Mouse (Mus musculus): ENCODE results near the gene Mis18bp1. TPM values are rescaled to one million over a fixed set of nuclear protein-coding genes. Genes with fewer than 3 reads are reported as not detected.

Mis18bp1 gene
- 55.6 and 58.7 TPM in 2 replicates for polyA plus RNA-seq (2014; fragmentation: Nextera tagmentation; extraction: Ambion mirVana)

DNA sequence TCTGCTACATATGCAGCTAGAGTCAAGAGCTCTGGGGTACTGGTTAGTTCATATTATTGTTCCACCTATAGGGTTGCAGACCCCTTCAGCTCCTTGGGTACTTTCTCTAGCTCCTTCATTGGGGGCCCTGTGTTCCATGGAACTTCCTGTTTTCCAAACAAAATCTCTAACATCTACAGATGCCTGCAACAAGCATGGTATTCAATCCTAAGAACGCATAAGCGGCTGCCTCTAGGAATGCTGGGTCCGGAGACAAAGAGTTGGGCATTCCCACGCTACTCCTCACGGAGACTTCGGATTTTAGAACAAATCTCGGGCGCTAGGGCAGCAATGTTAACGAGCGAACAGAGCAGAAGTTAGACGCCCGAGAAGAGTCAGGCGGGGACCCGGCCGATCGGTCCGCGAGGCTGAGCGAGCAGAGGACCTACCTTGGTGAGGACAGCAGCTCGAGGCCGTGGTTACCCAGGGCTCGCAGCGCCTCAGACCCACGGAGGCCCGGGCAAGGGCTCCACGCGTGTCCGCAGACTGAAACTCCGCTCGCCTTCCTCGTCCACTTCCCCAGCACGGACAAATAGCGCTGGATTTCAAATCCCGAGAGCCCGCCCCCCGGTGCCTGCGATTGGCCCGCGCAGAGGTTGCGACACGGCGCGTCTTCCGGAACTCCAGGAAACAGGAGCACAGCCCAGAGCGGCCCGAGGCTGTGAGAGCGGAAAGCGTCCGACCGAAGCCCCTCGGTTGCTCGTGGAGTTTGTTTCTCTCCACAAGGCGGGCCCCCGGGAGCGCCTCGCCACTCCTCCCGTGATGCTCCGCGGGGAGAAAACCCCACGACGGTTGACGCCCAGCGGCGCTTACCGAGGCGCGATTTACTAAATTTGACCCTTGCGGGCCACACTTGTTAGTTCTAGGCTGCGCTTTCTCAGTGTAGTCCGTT is at the start of gene Mis18bp1:
TSS of gene Mis18bp1 (minus strand) at position 584 of the 931 bp plus-strand sequence.
- Histone ChIP-seq H3K9ac (ENCODE audit: low read length) (peak within 1 kb of the TSS; percentile 84), H3K4me3 (ENCODE audit: low read depth, low read length) (peak within 1 kb of the TSS; percentile 92), H3K36me3 (ENCODE audit: control insufficient read depth, insufficient read depth, low read length) (no peaks in the 10 kb centered on the region), H3K9me3 (ENCODE audit: control insufficient read depth, low read length) (no peaks in the 10 kb centered on the region), H3K4me2 (ENCODE audit: low read length) (peak within 1 kb of the TSS; percentile 65), H3K4me1 (replicated peaks; ENCODE audit: control insufficient read depth, insufficient read depth, low read length) (peaks cover 11% of the 10 kb centered on the region), H3K27me3 (replicated peaks; ENCODE audit: control insufficient read depth, insufficient read depth, low read length) (no peaks in the 10 kb centered on the region), H3K27ac (ENCODE audit: low read depth) (peak within 1 kb of the TSS; percentile 80)
- ATAC-seq (replicated peaks; ENCODE audit: low FRiP score, low TSS enrichment, low read depth) (peak; percentile 98), DNase-seq (ENCODE audit: low spot score) (peak; percentile 97)
- under 1% methylated on average over 70 of the region's 70 CpGs for WGBS

DNA sequence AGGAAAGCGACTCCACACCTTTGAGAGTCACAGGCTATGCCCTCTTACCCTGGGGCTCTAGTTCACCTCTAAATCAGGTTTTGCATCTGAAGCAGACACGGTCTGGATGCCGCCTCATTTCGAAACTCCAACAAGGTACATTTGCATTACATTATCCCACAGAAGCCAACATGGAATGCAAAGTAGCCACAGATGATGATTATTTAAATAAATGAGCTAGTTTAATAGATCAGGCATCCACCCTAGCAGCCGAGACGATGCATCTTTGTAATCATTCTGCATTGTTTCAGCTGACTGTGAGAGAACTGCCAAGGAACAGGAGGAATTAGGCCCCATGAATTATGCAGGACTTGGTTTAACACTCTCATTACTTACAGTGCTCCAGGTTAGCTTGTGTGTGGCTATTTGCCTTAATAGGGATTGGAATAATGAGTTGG is 44.0 kb upstream of the Mis18bp1 start:
- no peak overlapping the region for H3K4me3 ChIP-seq (ENCODE audit: low read depth, low read length)
- no peaks in the 10 kb centered on the region for H3K4me1 ChIP-seq (replicated peaks; ENCODE audit: control insufficient read depth, insufficient read depth, low read length)
- no peak overlapping the region for H3K4me2 ChIP-seq (ENCODE audit: low read length)
- no peaks in the 10 kb centered on the region for H3K9me3 ChIP-seq (ENCODE audit: control insufficient read depth, low read length)
- H3K36me3 ChIP-seq (ENCODE audit: control insufficient read depth, insufficient read depth, low read length): no peaks in the 10 kb centered on the region
- WGBS: 84% methylated on average over 6 of the region's 6 CpGs
- ATAC-seq (replicated peaks; ENCODE audit: low FRiP score, low TSS enrichment, low read depth): no peak
- H3K9ac ChIP-seq (ENCODE audit: low read length): no peak overlapping the region
- no peaks in the 10 kb centered on the region for H3K27me3 ChIP-seq (replicated peaks; ENCODE audit: control insufficient read depth, insufficient read depth, low read length)
- DNase-seq (ENCODE audit: low spot score): no peak
- no peak overlapping the region for H3K27ac ChIP-seq (ENCODE audit: low read depth)

DNA sequence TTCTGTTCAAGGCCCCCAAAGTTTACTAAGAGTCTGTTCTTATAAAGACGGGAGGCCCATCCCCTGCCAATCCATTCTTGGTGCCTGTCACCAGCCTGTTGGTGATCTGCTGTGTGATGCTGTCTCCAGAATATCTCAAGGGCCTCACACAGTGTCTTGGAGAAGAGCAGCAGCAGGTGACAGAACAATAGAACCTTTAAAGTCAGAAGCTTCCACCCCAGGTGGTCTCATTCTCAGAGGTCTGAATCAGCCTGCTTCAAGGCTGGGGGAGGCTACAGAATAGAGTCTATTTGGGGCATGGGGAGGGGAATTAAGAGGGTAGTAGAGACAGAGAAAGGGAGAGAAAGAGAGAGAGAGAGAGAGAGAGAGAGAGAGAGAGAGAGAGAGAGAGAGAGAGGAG is 34.0 kb upstream of the Mis18bp1 start:
- ATAC-seq (replicated peaks; ENCODE audit: low FRiP score, low TSS enrichment, low read depth) (no peak), DNase-seq (ENCODE audit: low spot score) (no peak)
- H3K27ac ChIP-seq (ENCODE audit: low read depth): no peak overlapping the region
- no peak overlapping the region for H3K4me2 ChIP-seq (ENCODE audit: low read length)
- 74% methylated on average over 1 of the region's 1 CpGs for WGBS
- H3K9me3 ChIP-seq (ENCODE audit: control insufficient read depth, low read length): no peaks in the 10 kb centered on the region
- H3K27me3 ChIP-seq (replicated peaks; ENCODE audit: control insufficient read depth, insufficient read depth, low read length): no peaks in the 10 kb centered on the region
- H3K4me3 ChIP-seq (ENCODE audit: low read depth, low read length): no peak overlapping the region
- H3K9ac ChIP-seq (ENCODE audit: low read length): no peak overlapping the region
- no peaks in the 10 kb centered on the region for H3K36me3 ChIP-seq (ENCODE audit: control insufficient read depth, insufficient read depth, low read length)
- H3K4me1 ChIP-seq (replicated peaks; ENCODE audit: control insufficient read depth, insufficient read depth, low read length): no peaks in the 10 kb centered on the region

DNA sequence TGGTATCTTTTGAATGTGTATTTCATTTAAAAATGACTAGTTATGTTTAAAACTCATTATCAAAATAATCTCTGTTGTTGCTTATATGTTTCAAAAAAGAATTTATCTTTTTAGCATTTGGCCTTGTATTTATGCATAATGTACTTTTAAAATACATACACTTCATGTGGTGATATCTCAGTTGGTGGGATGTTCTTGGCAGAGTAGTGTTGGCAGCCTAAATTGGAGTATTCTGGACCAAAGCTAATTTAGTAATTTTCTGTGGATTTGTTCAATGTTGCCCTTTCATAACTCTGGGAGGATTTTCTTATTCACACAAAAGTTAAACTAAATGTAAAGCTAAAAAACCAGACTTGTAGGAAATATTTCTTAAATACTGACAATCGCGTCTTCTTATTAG is 29.4 kb upstream of the Mis18bp1 start:
- Histone ChIP-seq H3K4me3 (ENCODE audit: low read depth, low read length) (no peak overlapping the region), H3K4me1 (replicated peaks; ENCODE audit: control insufficient read depth, insufficient read depth, low read length) (no peaks in the 10 kb centered on the region), H3K4me2 (ENCODE audit: low read length) (no peak overlapping the region), H3K36me3 (ENCODE audit: control insufficient read depth, insufficient read depth, low read length) (no peaks in the 10 kb centered on the region), H3K9me3 (ENCODE audit: control insufficient read depth, low read length) (no peaks in the 10 kb centered on the region), H3K27ac (ENCODE audit: low read depth) (no peak overlapping the region), H3K9ac (ENCODE audit: low read length) (no peak overlapping the region), H3K27me3 (replicated peaks; ENCODE audit: control insufficient read depth, insufficient read depth, low read length) (no peaks in the 10 kb centered on the region)
- DNase-seq (ENCODE audit: low spot score): no peak
- no peak for ATAC-seq (replicated peaks; ENCODE audit: low FRiP score, low TSS enrichment, low read depth)
- WGBS: 95% methylated on average over 2 of the region's 2 CpGs

DNA sequence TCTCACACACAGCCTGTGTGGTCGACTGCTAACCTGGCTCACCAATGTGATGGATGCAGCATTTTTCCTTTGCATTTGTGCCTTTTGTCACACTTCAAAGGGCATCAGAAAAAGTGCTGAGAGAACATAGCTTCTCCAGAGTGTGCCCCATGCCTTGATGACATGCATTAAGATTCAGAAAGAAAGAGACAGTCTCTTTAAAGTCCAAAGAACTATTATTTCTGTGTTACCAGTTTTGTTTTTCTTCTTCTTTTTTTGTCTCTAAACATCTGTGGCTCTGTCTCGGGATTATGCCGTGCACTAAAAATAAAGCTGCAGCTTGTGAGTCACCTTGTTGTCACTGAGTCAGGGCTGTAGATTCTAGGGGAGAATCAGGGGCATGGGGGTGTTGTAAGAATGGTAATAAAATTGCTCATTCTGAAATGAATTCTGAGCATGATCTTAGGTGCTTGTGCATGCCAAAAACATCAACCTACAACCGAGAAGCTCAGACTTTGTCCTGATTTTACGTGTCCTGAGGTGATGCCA is 21.7 kb upstream of the Mis18bp1 start:
- WGBS: 60% methylated on average over 5 of the region's 5 CpGs
- ATAC-seq (replicated peaks; ENCODE audit: low FRiP score, low TSS enrichment, low read depth): peak; percentile 47

DNA sequence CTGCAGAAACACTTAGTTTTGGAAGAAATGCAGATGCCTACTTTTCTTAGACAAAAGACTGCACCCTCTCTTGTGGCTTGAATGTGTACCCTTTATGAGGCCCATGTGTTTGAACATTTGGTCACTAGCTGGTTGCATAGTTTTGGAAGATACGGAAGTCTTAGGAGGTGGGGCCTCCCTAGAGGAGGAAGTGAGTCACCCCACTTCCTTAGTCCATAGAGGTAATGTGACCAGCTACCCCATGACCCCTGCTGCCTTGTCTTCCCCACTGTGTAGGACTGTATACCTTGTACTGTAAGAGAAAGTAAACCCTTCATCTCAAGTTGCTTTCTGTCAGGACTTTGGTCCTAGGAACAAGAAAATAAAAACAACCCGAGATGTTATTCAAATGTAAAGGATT is 16.8 kb upstream of the Mis18bp1 start:
- Histone ChIP-seq H3K4me1 (replicated peaks; ENCODE audit: control insufficient read depth, insufficient read depth, low read length) (no peaks in the 10 kb centered on the region), H3K4me3 (ENCODE audit: low read depth, low read length) (no peak overlapping the region), H3K27me3 (replicated peaks; ENCODE audit: control insufficient read depth, insufficient read depth, low read length) (no peaks in the 10 kb centered on the region), H3K27ac (ENCODE audit: low read depth) (no peak overlapping the region), H3K4me2 (ENCODE audit: low read length) (no peak overlapping the region), H3K9ac (ENCODE audit: low read length) (no peak overlapping the region), H3K36me3 (ENCODE audit: control insufficient read depth, insufficient read depth, low read length) (no peaks in the 10 kb centered on the region), H3K9me3 (ENCODE audit: control insufficient read depth, low read length) (no peaks in the 10 kb centered on the region)
- WGBS: 90% methylated on average over 2 of the region's 2 CpGs
- DNase-seq (ENCODE audit: low spot score) (no peak), ATAC-seq (replicated peaks; ENCODE audit: low FRiP score, low TSS enrichment, low read depth) (no peak)

More for the DNA sequence above, 21.7 kb upstream of the Mis18bp1 start:
- H3K4me3 ChIP-seq (ENCODE audit: low read depth, low read length): no peak overlapping the region
- H3K36me3 ChIP-seq (ENCODE audit: control insufficient read depth, insufficient read depth, low read length): no peaks in the 10 kb centered on the region
- H3K27me3 ChIP-seq (replicated peaks; ENCODE audit: control insufficient read depth, insufficient read depth, low read length): no peaks in the 10 kb centered on the region
- no peaks in the 10 kb centered on the region for H3K9me3 ChIP-seq (ENCODE audit: control insufficient read depth, low read length)
- no peak overlapping the region for H3K9ac ChIP-seq (ENCODE audit: low read length)
- H3K4me1 ChIP-seq (replicated peaks; ENCODE audit: control insufficient read depth, insufficient read depth, low read length): no peaks in the 10 kb centered on the region
- no peak overlapping the region for H3K27ac ChIP-seq (ENCODE audit: low read depth)
- H3K4me2 ChIP-seq (ENCODE audit: low read length): no peak overlapping the region
- DNase-seq (ENCODE audit: low spot score): no peak

DNA sequence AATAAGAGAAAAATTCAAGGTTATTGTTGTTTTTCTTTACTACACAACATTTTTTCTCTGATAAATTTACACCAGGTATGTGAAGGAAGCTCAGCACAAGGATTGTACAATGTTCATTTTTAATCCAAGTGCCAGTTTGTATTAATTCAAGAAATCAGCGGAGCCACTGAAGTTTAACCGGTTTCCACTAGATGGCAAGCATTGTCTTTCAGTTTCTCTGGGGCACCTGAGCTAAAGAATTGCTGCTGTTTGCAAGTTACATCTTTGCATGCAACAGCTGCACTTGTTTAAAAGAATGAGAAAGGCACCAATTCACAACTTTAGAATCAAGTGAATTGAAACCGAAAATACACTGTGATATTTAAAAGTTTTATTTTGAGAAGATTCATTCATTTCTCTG is 15.0 kb upstream of the Mis18bp1 start:
- ATAC-seq (replicated peaks; ENCODE audit: low FRiP score, low TSS enrichment, low read depth): no peak
- H3K9me3 ChIP-seq (ENCODE audit: control insufficient read depth, low read length): no peaks in the 10 kb centered on the region
- 60% methylated on average over 3 of the region's 3 CpGs for WGBS
- H3K4me1 ChIP-seq (replicated peaks; ENCODE audit: control insufficient read depth, insufficient read depth, low read length): no peaks in the 10 kb centered on the region
- no peaks in the 10 kb centered on the region for H3K36me3 ChIP-seq (ENCODE audit: control insufficient read depth, insufficient read depth, low read length)
- H3K9ac ChIP-seq (ENCODE audit: low read length): no peak overlapping the region
- no peak overlapping the region for H3K4me3 ChIP-seq (ENCODE audit: low read depth, low read length)
- no peak overlapping the region for H3K4me2 ChIP-seq (ENCODE audit: low read length)
- H3K27me3 ChIP-seq (replicated peaks; ENCODE audit: control insufficient read depth, insufficient read depth, low read length): no peaks in the 10 kb centered on the region
- DNase-seq (ENCODE audit: low spot score): no peak
- no peak overlapping the region for H3K27ac ChIP-seq (ENCODE audit: low read depth)

DNA sequence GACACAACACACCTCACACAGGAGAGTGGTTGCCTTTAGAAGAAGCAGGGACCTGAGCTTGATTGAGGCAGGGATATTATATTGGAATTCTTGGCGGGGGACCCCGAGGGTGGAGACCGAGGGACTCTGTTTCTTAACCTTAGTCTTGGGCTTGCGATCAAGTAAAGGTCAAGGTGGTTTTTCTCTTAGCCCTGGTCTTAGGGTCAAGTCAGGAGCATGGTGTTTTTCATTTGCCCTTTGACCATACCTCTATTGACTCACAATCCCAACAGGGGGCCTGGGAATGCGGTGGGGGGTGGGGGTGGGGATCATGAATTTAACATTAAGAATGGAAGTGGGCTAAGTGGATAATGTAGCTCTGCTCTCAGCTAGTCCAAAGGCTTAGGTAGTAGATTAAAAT is 1.3 kb upstream of the Mis18bp1 start:
- Histone ChIP-seq H3K4me1 (replicated peaks; ENCODE audit: control insufficient read depth, insufficient read depth, low read length) (peaks cover 11% of the 10 kb centered on the region), H3K36me3 (ENCODE audit: control insufficient read depth, insufficient read depth, low read length) (no peaks in the 10 kb centered on the region), H3K9me3 (ENCODE audit: control insufficient read depth, low read length) (no peaks in the 10 kb centered on the region), H3K27me3 (replicated peaks; ENCODE audit: control insufficient read depth, insufficient read depth, low read length) (no peaks in the 10 kb centered on the region), H3K9ac (ENCODE audit: low read length) (no peak overlapping the region), H3K4me2 (ENCODE audit: low read length) (no peak overlapping the region), H3K4me3 (ENCODE audit: low read depth, low read length) (no peak overlapping the region), H3K27ac (ENCODE audit: low read depth) (no peak overlapping the region)
- DNase-seq (ENCODE audit: low spot score) (no peak), ATAC-seq (replicated peaks; ENCODE audit: low FRiP score, low TSS enrichment, low read depth) (no peak)
- 92% methylated on average over 5 of the region's 5 CpGs for WGBS

All from intestine, embryonic 14.5 days (tissue).